Mouse (Mus musculus): ENCODE data around the gene Gm20671. TPM values are rescaled to one million over a fixed set of nuclear protein-coding genes. Genes with fewer than 3 reads are reported as not detected.

The Gm20671 gene
- polyA plus RNA-seq, 1 experiment from 2014 or later: not detected

Other genes with a start within 250 kb of the Gm20671 start
- 29.0 and 32.7 TPM in 2 replicates for gene Yes1, start 215.9 kb downstream of the Gm20671 start, polyA plus RNA-seq (2014; fragmentation: Nextera tagmentation; extraction: Ambion mirVana)
- 62.7 and 65.4 TPM in 2 replicates for gene Pisd, start 41.5 kb downstream of the Gm20671 start, polyA plus RNA-seq (2014; fragmentation: Nextera tagmentation; extraction: Ambion mirVana)
- 14.8 and 15.4 TPM in 2 replicates for gene Prr14l, start 27.1 kb upstream of the Gm20671 start, polyA plus RNA-seq (2014; fragmentation: Nextera tagmentation; extraction: Ambion mirVana)
- gene Depdc5, start 36.6 kb upstream of the Gm20671 start, polyA plus RNA-seq (2014; fragmentation: Nextera tagmentation; extraction: Ambion mirVana): 32.4 and 35.0 TPM in 2 replicates
- gene Ywhah, start 191.7 kb upstream of the Gm20671 start, polyA plus RNA-seq (2014; fragmentation: Nextera tagmentation; extraction: Ambion mirVana): 487 and 530 TPM in 2 replicates

Data from midbrain, embryonic 11.5 days (tissue).